ENCODE assay signal across 7 mouse cellular contexts in the genomic region with DNA sequence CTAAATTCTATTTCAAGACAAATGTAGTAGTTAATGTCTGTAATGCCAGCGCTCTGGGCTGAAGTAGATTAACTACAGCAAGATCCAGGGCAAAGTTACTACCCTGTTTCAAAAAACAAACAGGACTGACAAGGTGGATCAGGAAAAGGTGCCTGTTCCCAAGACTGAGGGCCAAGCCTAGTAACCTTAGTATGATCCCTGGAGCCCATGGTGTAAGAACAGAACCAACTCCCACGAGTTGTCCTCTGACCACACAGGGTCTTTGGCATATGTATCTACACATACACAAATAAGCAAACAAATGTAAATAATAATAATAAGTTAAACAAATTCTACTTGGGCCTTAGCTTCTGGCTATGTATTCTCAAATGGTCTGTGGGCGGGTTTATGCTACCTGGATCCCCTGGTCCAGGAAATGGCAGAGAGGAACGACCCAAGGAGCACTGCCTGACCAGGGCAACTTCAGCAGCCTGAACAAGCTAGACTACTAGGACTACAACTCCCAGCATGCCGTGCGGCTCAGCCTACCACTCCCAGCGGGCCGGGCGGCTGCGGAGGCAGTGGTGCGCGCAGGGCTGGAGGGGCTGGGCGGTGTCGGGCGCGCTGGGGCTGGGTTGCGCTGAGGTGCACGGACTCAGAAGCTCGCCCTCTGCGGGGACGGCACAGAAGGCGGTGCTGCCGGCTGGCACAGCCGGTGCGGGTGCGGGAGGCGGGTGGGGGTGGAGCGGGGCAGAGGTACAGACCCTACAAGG. TPM values are rescaled to one million over a fixed set of nuclear protein-coding genes. Genes with fewer than 3 reads are reported as not detected.
DNase-seq lines count a peak whose midpoint lies in the region; ATAC-seq lines count a peak whose summit lies in the region.

Gene Slc27a4 (plus strand): TSS at position 560 of the 752 bp plus-strand sequence.

- peaks cover 19% of the 10 kb centered on the region for H3K4me1 ChIP-seq in embryonic facial prominence, embryonic 10.5 days
- peaks cover 26% of the 10 kb centered on the region for H3K4me1 ChIP-seq in limb, embryonic 10.5 days
- H3K4me1 ChIP-seq in midbrain, embryonic 13.5 days (replicated peaks): peaks cover 20% of the 10 kb centered on the region

- peak within 1 kb of the TSS; percentile 89 for H3K4me2 ChIP-seq in midbrain, embryonic 13.5 days (replicated peaks)

- H3K27ac ChIP-seq in embryonic facial prominence, embryonic 10.5 days (replicated peaks): peak within 1 kb of the TSS; percentile 87
- peak within 1 kb of the TSS; percentile 85 for H3K27ac ChIP-seq in limb, embryonic 10.5 days
- H3K27ac ChIP-seq in midbrain, embryonic 13.5 days: peak within 1 kb of the TSS; percentile 94

- peaks cover 10% of the 10 kb centered on the region; the same call in 1 of the 2 replicates for H3K27me3 ChIP-seq in embryonic facial prominence, embryonic 10.5 days (replicated peaks; ENCODE audit: low read depth, poor library complexity, severe bottlenecking)
- 0 out of 2 replicates have a peak, but pooled peaks cover 12% of the 10 kb centered on the region for H3K27me3 ChIP-seq in limb, embryonic 10.5 days (ENCODE audit: low read depth, poor library complexity, severe bottlenecking)
- 0 out of 2 replicates have a peak, but pooled peaks cover 6% of the 10 kb centered on the region for H3K27me3 ChIP-seq in midbrain, embryonic 13.5 days

- H3K36me3 ChIP-seq in embryonic facial prominence, embryonic 10.5 days (replicated peaks): peaks cover 35% of the 10 kb centered on the region
- peaks cover 33% of the 10 kb centered on the region for H3K36me3 ChIP-seq in limb, embryonic 10.5 days
- H3K36me3 ChIP-seq in midbrain, embryonic 13.5 days: peaks cover 33% of the 10 kb centered on the region

- ATAC-seq in midbrain, embryonic 13.5 days: peak; percentile 99

- 6% methylated on average over 28 of the region's 28 CpGs for WGBS in embryonic facial prominence, embryonic 10.5 days
- 6% methylated on average over 28 of the region's 28 CpGs for WGBS in limb, embryonic 10.5 days
- 5% methylated on average over 25 of the region's 28 CpGs for WGBS in midbrain, embryonic 13.5 days

- DNase-seq in adrenal gland, postnatal 10 days: peak; percentile 98
- peak; percentile 95 for DNase-seq in embryonic facial prominence, embryonic 10.5 days (ENCODE audit: low spot score)
- no peak for DNase-seq in gonadal fat pad, adult 2 months (ENCODE audit: low read depth)
- DNase-seq in kidney, adult 11 months: peak; percentile 95
- peak; percentile 96 for DNase-seq in limb, embryonic 10.5 days (ENCODE audit: low spot score)
- DNase-seq in spleen, adult 12 weeks (ENCODE audit: low spot score): peak; percentile 89

- peak within 1 kb of the TSS; percentile 96 for H3K4me3 ChIP-seq in embryonic facial prominence, embryonic 10.5 days
- peak within 1 kb of the TSS; percentile 91 for H3K4me3 ChIP-seq in limb, embryonic 10.5 days
- H3K4me3 ChIP-seq in midbrain, embryonic 13.5 days (replicated peaks): peak within 1 kb of the TSS; percentile 91

- peak within 1 kb of the TSS; percentile 95 for H3K9ac ChIP-seq in midbrain, embryonic 13.5 days (replicated peaks)

- H3K9me3 ChIP-seq in embryonic facial prominence, embryonic 10.5 days: no peaks in the 10 kb centered on the region
- H3K9me3 ChIP-seq in limb, embryonic 10.5 days (replicated peaks): no peaks in the 10 kb centered on the region
- no peaks in the 10 kb centered on the region for H3K9me3 ChIP-seq in midbrain, embryonic 13.5 days

RNA-seq across cellular contexts. Expression of gene Slc27a4, which starts in this region (rescaled TPM):
- 10 to 100 TPM; 26.8 to 27.8 TPM for total RNA-seq in adrenal gland, postnatal 10 days (2021)
- 10.1 and 11.2 TPM in 2 replicates for polyA plus RNA-seq in embryonic facial prominence, embryonic 10.5 days (2016; fragmentation: Nextera tagmentation; extraction: Ambion mirVana)
- 64.2 and 65.8 TPM in 2 replicates for polyA plus RNA-seq in gonadal fat pad, adult 2 months (2012; rRNA removed)
- polyA plus RNA-seq in limb, embryonic 10.5 days (2016; fragmentation: Nextera tagmentation; extraction: Ambion mirVana): 8.5 and 9.8 TPM in 2 replicates
- 29.5 and 32.5 TPM in 2 replicates for polyA plus RNA-seq in midbrain, embryonic 13.5 days (2015; fragmentation: Nextera tagmentation; extraction: Ambion mirVana)
